Mouse (Mus musculus) CH12.LX (cell line): Measurements from ENCODE around the gene Gbp5. TPM values are rescaled to one million over a fixed set of nuclear protein-coding genes. Genes with fewer than 3 reads are reported as not detected.
A peak's percentile ranks its signal among the peaks of the same experiment; 100 is the strongest.

ENCODE experiments used
- DNase-seq: peaks from one replicate; pipeline ENCODE4 v3.0.0-alpha.2; 2013; ENCODE audit errors: extremely low read depth
- H3K27ac ChIP-seq: 2 replicates; pipeline ENCODE4 v1.5.1; 2012; ENCODE audit warnings: low read depth, mild to moderate bottlenecking, control low read depth, moderate library complexity; ENCODE audit not compliant: insufficient read depth
- H3K27me3 ChIP-seq: replicated peaks from 2 replicates; pipeline ENCODE3; 2012; ENCODE audit warnings: inconsistent platforms
- H3K36me3 ChIP-seq, 2 experiments: replicated peaks in 1 of 2; 2 replicates each; pipeline versions ENCODE3 to v1.6.1; 2012; ENCODE audit warnings: inconsistent platforms in 1 of 2, low read length in 1 of 2, mild to moderate bottlenecking in 1 of 2, mixed read lengths in 1 of 2, moderate library complexity in 1 of 2; ENCODE audit not compliant: control insufficient read depth in 1 of 2, insufficient read depth in 1 of 2
- H3K4me1 ChIP-seq, 2 experiments: 2 replicates each; pipeline ENCODE4 v1.6.1; 2012; ENCODE audit warnings: inconsistent platforms in 1 of 2, moderate library complexity in 1 of 2; ENCODE audit not compliant: insufficient read depth in 2 of 2, control insufficient read depth in 1 of 2
- H3K4me2 ChIP-seq: 2 replicates; pipeline ENCODE4 v1.6.1; 2012; ENCODE audit warnings: low read depth, mild to moderate bottlenecking, control low read depth; ENCODE audit not compliant: poor library complexity, insufficient read depth, severe bottlenecking
- H3K4me3 ChIP-seq, 3 experiments: fragments of 150-350 bp in 1 of 3; sonication (generic) in 1 of 3; replicated peaks in 1 of 3; 2 replicates each; pipeline versions ENCODE3 to v1.5.1; 2011 to 2012; ENCODE audit warnings: low read depth in 2 of 3, low read length in 2 of 3, mild to moderate bottlenecking in 2 of 3, moderate library complexity in 2 of 3, control low read depth in 1 of 3, improper control_type of control experiment in 1 of 3, inconsistent platforms in 1 of 3, mixed read lengths in 1 of 3; ENCODE audit not compliant: poor library complexity in 1 of 3
- H3K79me2 ChIP-seq: replicated peaks from 2 replicates; pipeline ENCODE4 v1.6.1; 2012; ENCODE audit warnings: mild to moderate bottlenecking, moderate library complexity; ENCODE audit not compliant: control insufficient read depth, poor library complexity, insufficient read depth, severe bottlenecking; ENCODE audit errors: extremely low read depth
- H3K9ac ChIP-seq: 2 replicates; pipeline ENCODE4 v1.6.1; 2012; ENCODE audit warnings: low read depth, mild to moderate bottlenecking, control low read depth, moderate library complexity; ENCODE audit not compliant: insufficient read depth
- H3K9me3 ChIP-seq: replicated peaks from 2 replicates; pipeline ENCODE3; 2012; ENCODE audit warnings: low read length, inconsistent platforms, mixed read lengths
- BHLHE40 ChIP-seq: IDR thresholded peaks from 2 replicates; pipeline ENCODE4 v1.6.1; 2011; ENCODE audit warnings: mild to moderate bottlenecking, low read depth, low read length, improper control_type of control experiment
- CHD2 ChIP-seq: IDR thresholded peaks from 2 replicates; pipeline ENCODE4 v1.6.1; 2011; ENCODE audit warnings: low read length, improper control_type of control experiment
- CTCF ChIP-seq, 2 experiments: IDR thresholded peaks in 1 of 2; conservative IDR thresholded peaks in 1 of 2; 2 replicates each; pipeline ENCODE4 v1.5.1; 2011 to 2012; ENCODE audit warnings: low read depth in 2 of 2, low read length in 2 of 2, improper control_type of control experiment in 1 of 2, inconsistent platforms in 1 of 2, mild to moderate bottlenecking in 1 of 2, moderate library complexity in 1 of 2
- E2F4 ChIP-seq: IDR thresholded peaks from 2 replicates; pipeline ENCODE4 v1.6.1; 2011; ENCODE audit warnings: low read depth, low read length, improper control_type of control experiment; ENCODE audit not compliant: insufficient replicate concordance
- ELF1 ChIP-seq: IDR thresholded peaks from 2 replicates; pipeline ENCODE4 v1.6.1; 2014; ENCODE audit warnings: low read depth, mild to moderate bottlenecking, inconsistent platforms, low read length, improper control_type of control experiment
- ETS1 ChIP-seq: conservative IDR thresholded peaks from 2 replicates; pipeline ENCODE4 v1.6.1; 2012; ENCODE audit warnings: low read depth, mild to moderate bottlenecking, inconsistent platforms, low read length, improper control_type of control experiment, moderate library complexity
- GABPA ChIP-seq: IDR thresholded peaks from 2 replicates; pipeline ENCODE4 v1.6.1; 2012; ENCODE audit warnings: low read depth, low read length, improper control_type of control experiment, inconsistent platforms; ENCODE audit not compliant: insufficient replicate concordance
- HCFC1 ChIP-seq: IDR thresholded peaks from 2 replicates; pipeline ENCODE4 v1.6.1; 2012; ENCODE audit warnings: low read depth, mild to moderate bottlenecking, inconsistent platforms, low read length, improper control_type of control experiment
- IRF4 ChIP-seq: IDR thresholded peaks from 2 replicates; pipeline ENCODE4 v1.6.1; 2014; ENCODE audit warnings: low read depth, mild to moderate bottlenecking, inconsistent platforms, low read length, improper control_type of control experiment
- MAFK ChIP-seq: IDR thresholded peaks from 2 replicates; pipeline ENCODE4 v1.6.1; 2011; ENCODE audit warnings: low read length, improper control_type of control experiment; ENCODE audit not compliant: insufficient replicate concordance
- MEF2A ChIP-seq: IDR thresholded peaks from 2 replicates; pipeline ENCODE4 v1.6.1; 2014; ENCODE audit warnings: low read depth, mild to moderate bottlenecking, inconsistent platforms, low read length, improper control_type of control experiment, borderline replicate concordance
- MXI1 ChIP-seq: IDR thresholded peaks from 2 replicates; pipeline ENCODE4 v1.6.1; 2011; ENCODE audit warnings: mild to moderate bottlenecking, low read depth, low read length, improper control_type of control experiment
- MYC ChIP-seq: IDR thresholded peaks from 2 replicates; pipeline ENCODE4 v1.6.1; 2011; ENCODE audit warnings: low read depth, mild to moderate bottlenecking, improper control_type of control experiment, low read length
- NELFE ChIP-seq: IDR thresholded peaks from 2 replicates; pipeline ENCODE4 v1.6.1; 2011; ENCODE audit warnings: low read depth, low read length, improper control_type of control experiment
- NRF1 ChIP-seq: IDR thresholded peaks from 2 replicates; pipeline ENCODE4 v1.6.1; 2014; ENCODE audit warnings: low read depth, mild to moderate bottlenecking, inconsistent platforms, low read length, improper control_type of control experiment, moderate library complexity
- PAX5 ChIP-seq: IDR thresholded peaks from 2 replicates; pipeline ENCODE4 v1.6.1; 2012; ENCODE audit warnings: low read length, inconsistent platforms, mixed read lengths
- POLR2A ChIP-seq: IDR thresholded peaks from 2 replicates; pipeline ENCODE4 v1.6.1; 2011; ENCODE audit warnings: low read depth, mild to moderate bottlenecking, improper control_type of control experiment, low read length
- RAD21 ChIP-seq: IDR thresholded peaks from 2 replicates; pipeline ENCODE4 v1.6.1; 2011; ENCODE audit warnings: low read depth, mild to moderate bottlenecking, low read length, improper control_type of control experiment, moderate library complexity
- RCOR1 ChIP-seq: conservative IDR thresholded peaks from 2 replicates; pipeline ENCODE4 v1.6.1; 2012; ENCODE audit warnings: low read depth, mild to moderate bottlenecking, inconsistent platforms, low read length, improper control_type of control experiment
- SMC3 ChIP-seq: IDR thresholded peaks from 2 replicates; pipeline ENCODE4 v1.6.1; 2011; ENCODE audit warnings: low read depth, low read length, improper control_type of control experiment
- TBP ChIP-seq: conservative IDR thresholded peaks from 2 replicates; pipeline ENCODE4 v1.6.1; 2011; ENCODE audit warnings: low read depth, low read length, improper control_type of control experiment
- TCF12 ChIP-seq: IDR thresholded peaks from 2 replicates; pipeline ENCODE4 v1.6.1; 2014; ENCODE audit warnings: low read depth, mild to moderate bottlenecking, inconsistent platforms, low read length, improper control_type of control experiment
- UBTF ChIP-seq: IDR thresholded peaks from 2 replicates; pipeline ENCODE4 v1.6.1; 2012; ENCODE audit warnings: low read depth, mild to moderate bottlenecking, inconsistent platforms, low read length, improper control_type of control experiment, moderate library complexity
- USF1 ChIP-seq: IDR thresholded peaks from 2 replicates; pipeline ENCODE4 v1.6.1; 2014; ENCODE audit warnings: low read depth, mild to moderate bottlenecking, inconsistent platforms, low read length, improper control_type of control experiment
- USF2 ChIP-seq: conservative IDR thresholded peaks from 2 replicates; pipeline ENCODE4 v1.6.1; 2011; ENCODE audit warnings: low read depth, low read length, improper control_type of control experiment
- ZC3H11A ChIP-seq: IDR thresholded peaks from 2 replicates; pipeline ENCODE4 v1.6.1; 2012; ENCODE audit warnings: low read depth, mild to moderate bottlenecking, inconsistent platforms, low read length, improper control_type of control experiment
- ZMIZ1 ChIP-seq: IDR thresholded peaks from 2 replicates; pipeline ENCODE4 v1.6.1; 2012; ENCODE audit warnings: low read depth, mild to moderate bottlenecking, inconsistent platforms, low read length, improper control_type of control experiment
- dilution Hi-C: fragments of 300-500 bp; cut with MboI; formaldehyde crosslinking; loops from 2 replicates; pipeline ENCODE4 v1.14.3; 2020; ENCODE audit warnings: low sequenced_read_pairs; ENCODE audit not compliant: extremely low pct_unique_long_range_greater_than_20kb, extremely low pct_ligation_motif_present
- in situ Hi-C: fragments of 300-500 bp; cut with MboI; formaldehyde crosslinking; loops from 3 replicates; pipeline ENCODE4 v1.14.3; 2019; ENCODE audit warnings: low sequenced_read_pairs, low pct_ligation_motif_present, low pct_unique_long_range_greater_than_20kb, mixed read lengths
- polyA plus RNA-seq: library from polyadenylated mRNA; unstranded; fragments of >175 nt; gene quantifications from 2 replicates; pipeline ENCODE4 v1.2.1, GENCODE M21; 2012; ENCODE audit warnings: low read depth; ENCODE audit not compliant: insufficient read length
- total RNA-seq, 2 experiments: library from RNA; depleted of rRNA; stranded (reverse); fragments of 300-350 nt in 1 of 2; fragments of >200 nt in 1 of 2; gene quantifications; 2 replicates each; pipeline ENCODE4 v1.2.3; 2012 to 2014

Gene Gbp5
- total and polyA plus RNA-seq, 3 experiments: 1.3 to 16.1 (median 4.8) TPM

- Histone ChIP-seq H3K4me3 (peak within 1 kb of the TSS; percentile 55 to 69 (median 64)), H3K27me3 (no peaks in the 10 kb centered on the region), H3K36me3 (peaks cover 11 to 20% of the 10 kb centered on the region in 2 experiments), H3K9me3 (no peaks in the 10 kb centered on the region), H3K9ac (peak within 1 kb of the TSS; percentile 78), H3K4me2 (peak within 1 kb of the TSS; percentile 97), H3K27ac (peak within 1 kb of the TSS; percentile 94), H3K79me2 (peaks cover 18% of the 10 kb centered on the region), H3K4me1 (peaks cover 17 to 44% of the 10 kb centered on the region in 2 experiments)
- TF ChIP-seq POLR2A (peak; percentile 52), ZMIZ1 (no peak), MAFK (no peak; the same call in 1 of the 2 replicates), RCOR1 (no peak), NRF1 (no peak), TCF12 (peak; percentile 41; the same call in 1 of the 2 replicates), ELF1 (peak; percentile 53; the same call in 1 of the 2 replicates), IRF4 (peak; percentile 59), HCFC1 (no peak; the same call in 1 of the 2 replicates), NELFE (peak; percentile 44; the same call in 1 of the 2 replicates), USF2 (no peak), MEF2A (peak; percentile 40; the same call in 1 of the 2 replicates), TBP (peak; percentile 70; the same call in 1 of the 2 replicates)
- peak; percentile 48 for DNase-seq
- in situ Hi-C loops (loop anchor here (5.0 to 10.0 kb wide), 2 partner anchors 67 to 145 kb away; partner anchors contain the start of genes Gbp5 and Kyat3), dilution Hi-C loops (no loop called here)
These were observed 66.0 kb downstream of the Gbp5 start, which contains the start of gene Gbp3 for GRCm38 (mm10) chr3:142559632-142560228. Gene Gbp3 (plus strand): TSS chr3:142560026.

GRCm38 (mm10) chr3:142560296-142560948, 66.6 kb downstream of the Gbp5 start:
- Histone ChIP-seq H3K9ac (peak overlapping the region; percentile 78), H3K4me1 (peaks cover 12 to 37% of the 10 kb centered on the region in 2 experiments), H3K27me3 (no peaks in the 10 kb centered on the region), H3K4me3 (peak overlapping the region; percentile 55 to 69 (median 64)), H3K4me2 (peak overlapping the region; percentile 97), H3K79me2 (peaks cover 18% of the 10 kb centered on the region), H3K27ac (peak overlapping the region; percentile 94), H3K36me3 (peaks cover 18 to 27% of the 10 kb centered on the region in 2 experiments), H3K9me3 (no peaks in the 10 kb centered on the region)
- dilution Hi-C loops: no loop called here
- in situ Hi-C loops: loop anchor here (5.0 to 10.0 kb wide), 2 partner anchors 68 to 144 kb away; partner anchors contain the start of genes Gbp5 and Kyat3
- DNase-seq: peak; percentile 99
- TF ChIP-seq ZC3H11A (peak; percentile 89), CTCF (conservative IDR thresholded peaks at IDR 0.05 in 1 of 2, IDR thresholded peaks at IDR 0.05 in 1 of 2; ENCODE audit: low read depth in 2 of 2, low read length in 2 of 2) (peak; percentile 100), HCFC1 (peak; percentile 29; the same call in 1 of the 2 replicates), USF1 (no peak), E2F4 (peak; percentile 80; the same call in 1 of the 2 replicates), NELFE (peak; percentile 74), GABPA (no peak), USF2 (no peak; the same call in 1 of the 2 replicates), MYC (peak; percentile 98), MXI1 (peak; percentile 87), CHD2 (peak; percentile 89), ZMIZ1 (peak; percentile 68), UBTF (0 out of 2 replicates have a peak, but pooled peaks have one; percentile 31), RAD21 (peak; percentile 98), RCOR1 (peak; percentile 98), SMC3 (peak; percentile 100), POLR2A (peak; percentile 72), ETS1 (peak; percentile 99), PAX5 (no peak), ELF1 (peak; percentile 7; the same call in 1 of the 2 replicates), NRF1 (peak; percentile 21; the same call in 1 of the 2 replicates), BHLHE40 (peak; percentile 86)
